Mouse (Mus musculus): ENCODE results near the gene Phactr2.
A peak's percentile ranks its signal among the peaks of the same experiment; 100 is the strongest.

Phactr2 gene

DNA sequence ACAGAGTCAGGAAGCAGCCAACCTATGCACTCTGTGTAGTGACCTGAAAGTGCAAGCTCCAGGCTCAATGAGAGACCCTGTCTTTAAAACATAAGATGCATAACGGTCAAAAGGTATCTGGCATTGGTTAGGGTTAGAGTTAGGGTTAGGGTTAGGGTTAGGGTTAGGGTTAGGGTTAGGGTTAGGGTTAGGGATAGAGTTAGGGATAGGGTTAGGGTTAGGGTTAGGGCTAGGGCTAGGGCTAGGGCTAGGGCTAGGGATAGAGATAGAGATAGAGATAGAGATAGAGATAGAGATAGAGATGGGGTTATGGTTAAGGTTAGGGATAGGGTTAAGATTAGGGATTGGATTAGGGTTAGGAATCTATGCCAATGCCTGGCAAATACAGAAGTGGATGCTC lies 72.2 kb downstream of the Phactr2 start:
- DNase-seq (ENCODE audit: low read depth, low spot score): no peak

- DNase-seq (ENCODE audit: low read depth, low spot score): no peak
These were observed 78.5 kb downstream of the Phactr2 start for GRCm38 (mm10) chr10:13395753-13396152.

GRCm38 (mm10) chr10:13394000-13394399 lies 80.2 kb downstream of the Phactr2 start:
- no peak for DNase-seq (ENCODE audit: low read depth, low spot score)

DNA sequence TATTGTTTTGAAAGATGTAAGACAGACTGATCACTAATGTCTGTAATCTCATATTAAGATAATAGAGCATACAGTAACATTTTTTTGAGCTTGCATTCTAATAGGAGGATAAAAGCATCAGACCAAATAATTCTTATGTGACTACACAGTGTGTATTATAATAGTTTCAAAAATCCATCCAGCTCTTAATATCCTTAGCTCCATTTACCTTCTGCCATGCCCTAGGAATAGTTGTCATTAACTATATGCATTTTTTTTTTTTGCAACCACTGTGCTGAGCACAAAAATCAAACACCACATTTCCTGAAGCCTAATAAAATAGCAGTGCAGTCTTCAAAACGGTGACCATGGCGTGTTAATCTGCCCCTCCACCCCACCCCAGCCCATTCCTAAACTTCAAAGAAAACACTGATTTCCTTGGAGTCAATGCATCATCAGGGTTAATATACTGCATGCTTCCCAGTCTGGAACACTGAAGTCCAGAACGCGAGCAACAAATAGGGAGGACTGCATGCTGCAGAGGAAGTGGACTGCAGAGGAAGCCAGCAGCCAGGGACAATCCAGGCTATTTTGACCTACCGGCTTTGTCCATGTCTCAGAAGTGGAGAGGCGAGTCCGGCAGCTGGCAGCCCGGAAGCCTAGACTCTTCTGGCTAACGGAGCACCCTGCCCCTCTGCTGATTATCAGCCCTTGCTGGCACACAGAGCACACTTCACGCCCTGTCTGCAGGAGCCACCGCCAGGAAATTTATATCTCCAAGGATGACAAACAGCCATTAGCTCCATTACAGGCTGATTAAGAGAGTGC lies 85.9 kb downstream of the Phactr2 start:
- DNase-seq (ENCODE audit: low read depth, low spot score): peak; percentile 10

- DNase-seq (ENCODE audit: low read depth, low spot score): no peak
These were observed 89.3 kb downstream of the Phactr2 start for GRCm38 (mm10) chr10:13384866-13385265.

DNA sequence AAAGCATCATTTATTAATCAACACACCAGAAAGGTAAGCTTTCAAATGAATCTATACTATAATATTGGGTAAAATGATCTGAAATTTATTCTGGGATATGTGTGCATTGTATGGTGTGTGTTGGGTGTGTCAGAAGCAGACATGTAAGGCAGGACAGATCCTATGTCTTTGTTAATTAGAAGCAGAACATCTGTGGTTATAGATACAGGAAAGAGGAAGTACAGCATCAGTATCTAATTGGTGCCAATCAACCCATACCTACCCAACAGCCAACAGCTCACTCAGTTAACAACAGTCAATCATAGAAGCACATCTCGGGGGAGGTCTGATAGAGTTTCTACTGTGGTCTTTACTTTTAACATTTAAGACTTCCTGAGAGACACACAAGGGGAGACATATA lies 96.3 kb downstream of the Phactr2 start:
- DNase-seq (ENCODE audit: low read depth, low spot score): no peak

DNA sequence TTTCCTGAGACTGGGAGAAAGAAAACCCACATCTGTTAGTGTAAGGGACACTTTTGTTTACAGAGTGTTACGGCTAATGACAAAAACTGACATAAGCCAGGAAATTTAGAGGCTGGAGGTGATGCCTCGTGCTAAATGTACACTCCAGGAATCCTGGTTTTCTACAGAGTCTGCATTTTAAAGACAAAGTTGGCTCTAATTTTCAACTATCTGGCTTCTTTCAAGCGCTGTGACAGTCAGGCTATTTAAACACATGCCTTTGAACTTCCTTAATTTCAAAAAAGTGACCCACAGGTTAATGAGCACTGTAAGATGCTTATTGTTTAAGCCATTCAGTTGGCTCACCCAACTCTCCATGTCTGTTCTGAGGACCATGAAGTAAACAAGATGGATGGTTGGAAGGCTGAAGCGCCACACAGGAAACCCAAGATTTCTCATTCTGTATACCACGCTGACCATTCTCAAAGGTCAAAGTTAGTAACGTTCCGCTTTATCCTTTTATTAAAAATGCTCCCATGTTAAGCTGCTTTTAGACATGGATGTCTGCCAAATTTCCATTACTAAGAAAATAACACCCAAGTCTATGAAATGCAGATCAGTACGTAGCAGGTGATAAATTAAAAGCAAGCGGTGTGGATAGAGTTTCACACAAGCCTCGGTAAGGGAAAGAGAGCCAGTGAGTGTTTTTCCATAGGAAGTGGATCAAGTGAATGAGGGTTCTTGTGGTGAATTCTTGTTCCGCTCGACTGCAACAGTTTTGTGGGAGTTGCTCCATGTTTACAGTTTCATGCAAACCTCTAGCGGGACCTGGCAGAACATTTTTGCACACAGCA lies 97.6 kb downstream of the Phactr2 start:
- DNase-seq (ENCODE audit: low read depth, low spot score): no peak

- DNase-seq (ENCODE audit: low read depth, low spot score): no peak
These were observed 98.4 kb downstream of the Phactr2 start for GRCm38 (mm10) chr10:13375820-13376219.

DNA sequence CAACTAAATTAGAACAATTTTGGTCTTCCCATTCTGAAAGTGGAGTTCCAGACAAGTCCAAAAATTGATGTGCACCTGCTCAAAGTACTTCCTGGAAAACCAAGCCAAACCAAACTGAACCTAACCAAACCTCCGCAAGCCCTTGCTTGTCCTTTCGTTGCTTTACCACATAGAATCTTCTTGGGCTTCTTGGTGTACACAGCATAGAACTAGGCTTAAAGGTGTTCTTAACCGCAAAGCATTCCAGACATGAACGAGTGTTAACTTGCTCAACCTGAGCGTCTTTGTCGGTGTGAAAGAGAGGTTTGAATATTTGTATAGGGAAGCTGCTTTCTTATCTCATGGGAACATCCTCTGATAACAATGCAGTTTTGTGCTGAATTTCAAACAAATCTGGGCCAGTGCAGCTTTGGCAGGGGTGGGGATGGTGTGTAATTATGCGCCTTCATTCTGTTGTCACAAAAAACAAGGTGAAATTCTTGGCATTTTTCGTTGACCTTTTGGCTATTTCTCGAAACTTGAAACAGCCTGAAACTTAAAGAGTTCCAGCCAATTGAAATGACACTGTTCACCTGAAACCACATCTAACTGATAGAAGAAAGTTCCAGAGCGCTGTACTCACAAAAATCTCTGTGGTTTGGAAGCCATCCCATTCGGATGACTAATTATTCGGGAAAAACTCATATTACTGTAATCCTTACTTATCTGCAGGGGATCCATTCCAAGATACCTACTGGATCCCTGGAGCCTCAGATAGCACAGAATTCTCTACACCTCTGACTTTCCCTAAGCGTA lies 104.4 kb downstream of the Phactr2 start:
- DNase-seq (ENCODE audit: low read depth, low spot score): no peak

DNA sequence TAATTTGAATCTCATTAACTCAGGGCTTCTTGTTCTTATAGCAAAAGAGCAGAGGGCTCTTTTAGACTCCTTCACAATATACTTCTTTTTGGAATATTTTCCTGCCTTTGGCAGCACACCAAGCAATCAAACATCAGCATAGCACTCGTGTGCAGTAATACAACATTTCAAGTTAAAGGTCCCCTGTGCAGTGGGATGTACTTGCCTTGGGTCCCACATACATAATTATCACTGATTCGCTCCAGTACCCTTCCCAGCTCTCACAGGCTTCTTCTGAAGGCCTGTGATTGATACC lies 110.0 kb downstream of the Phactr2 start:
- DNase-seq (ENCODE audit: low read depth, low spot score): no peak

GRCm38 (mm10) chr10:13363499-13364285 lies 110.5 kb downstream of the Phactr2 start:
- DNase-seq (ENCODE audit: low read depth, low spot score): no peak

DNA sequence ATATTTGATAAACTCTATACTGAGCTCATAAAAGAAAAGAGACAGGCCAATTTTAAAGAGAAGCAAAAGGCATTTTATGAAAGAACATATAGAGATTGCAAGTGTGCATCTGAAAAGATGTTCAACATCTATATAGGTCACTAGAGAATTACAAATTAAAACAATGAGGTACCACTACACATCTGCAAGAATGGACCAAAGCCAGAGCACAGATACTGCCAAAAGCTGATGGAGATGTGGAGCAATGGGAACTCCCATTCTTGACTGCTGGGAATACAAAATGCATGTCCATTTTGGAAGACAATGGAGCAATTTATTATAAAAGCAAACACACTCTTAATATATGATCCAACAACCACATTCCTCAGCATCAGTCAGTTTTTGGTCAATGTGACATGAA lies 113.3 kb downstream of the Phactr2 start:
- DNase-seq (ENCODE audit: low read depth, low spot score): no peak

- no peak for DNase-seq (ENCODE audit: low read depth, low spot score)
These were observed 114.4 kb downstream of the Phactr2 start for GRCm38 (mm10) chr10:13359846-13360245.

GRCm38 (mm10) chr10:13358679-13359078 lies 115.5 kb downstream of the Phactr2 start:
- DNase-seq (ENCODE audit: low read depth, low spot score): no peak

DNA sequence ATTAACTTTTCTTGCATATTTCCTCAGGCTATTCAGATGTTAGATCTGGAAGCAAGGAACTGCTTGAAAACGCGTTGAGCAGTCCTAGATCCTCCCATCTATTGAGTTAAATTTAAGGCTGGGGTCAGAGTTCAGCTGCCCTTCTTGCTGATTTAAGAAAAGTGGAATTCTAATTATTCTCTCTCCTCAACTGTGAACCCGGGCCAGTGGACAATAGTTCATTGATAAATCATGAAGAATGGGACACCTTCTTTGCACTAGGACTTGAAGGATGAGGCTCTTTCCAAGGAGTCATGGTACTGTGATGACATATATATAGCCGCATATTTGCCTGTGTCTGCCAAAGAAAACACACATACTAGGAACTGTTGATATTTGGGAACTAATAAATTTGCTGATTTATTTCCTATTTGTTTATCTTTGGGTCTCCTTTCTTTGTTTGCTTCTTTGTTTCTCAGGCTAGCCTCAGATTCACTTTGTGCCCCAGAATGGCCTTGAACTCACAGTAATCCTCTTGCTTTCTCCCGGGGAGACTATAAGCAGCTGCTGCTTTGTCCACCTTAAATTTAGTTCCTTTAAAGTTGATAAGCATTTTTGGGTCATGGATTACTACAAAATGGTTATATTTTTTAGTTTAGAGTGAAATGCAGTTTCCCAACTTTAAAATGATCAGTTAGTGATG lies 127.5 kb downstream of the Phactr2 start:
- DNase-seq (ENCODE audit: low read depth, low spot score): no peak

GRCm38 (mm10) chr10:13340583-13340982 lies 133.6 kb downstream of the Phactr2 start:
- no peak for DNase-seq (ENCODE audit: low read depth, low spot score)

GRCm38 (mm10) chr10:13336964-13337363 lies 137.2 kb downstream of the Phactr2 start:
- no peak for DNase-seq (ENCODE audit: low read depth, low spot score)

GRCm38 (mm10) chr10:13335814-13336213 lies 138.4 kb downstream of the Phactr2 start:
- DNase-seq (ENCODE audit: low read depth, low spot score): no peak

DNA sequence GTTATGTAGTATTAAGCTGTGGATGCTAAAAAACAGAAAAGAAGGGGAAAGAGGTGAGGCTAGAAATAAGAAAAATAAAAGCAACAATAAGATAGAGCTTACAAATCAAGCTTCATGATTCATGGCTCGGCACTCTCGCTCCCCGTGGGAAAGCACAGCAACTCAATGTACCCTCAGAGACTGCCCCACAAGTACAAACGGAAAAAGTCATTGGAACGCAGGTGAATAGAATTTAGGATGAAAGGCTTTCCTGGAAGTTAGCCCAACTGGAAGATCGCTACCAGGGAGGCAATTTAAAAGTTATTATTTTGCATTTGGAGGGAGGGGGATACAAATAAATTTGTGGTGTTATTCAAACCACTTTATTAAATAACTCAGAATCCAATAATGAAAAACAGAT lies 138.9 kb downstream of the Phactr2 start:
- no peak for DNase-seq (ENCODE audit: low read depth, low spot score)

- DNase-seq (ENCODE audit: low read depth, low spot score): no peak
These were observed 140.4 kb downstream of the Phactr2 start for GRCm38 (mm10) chr10:13333781-13334180.

GRCm38 (mm10) chr10:13332985-13333384 lies 141.2 kb downstream of the Phactr2 start:
- DNase-seq (ENCODE audit: low read depth, low spot score): no peak

Measured in brain, embryonic 18.5 days (tissue).